Mouse (Mus musculus) hindbrain, embryonic 14.5 days (tissue): ENCODE measurements around the gene Pnmal2. TPM values are rescaled to one million over a fixed set of nuclear protein-coding genes. Genes with fewer than 3 reads are reported as not detected.
A peak's percentile ranks its signal among the peaks of the same experiment; 100 is the strongest.

Experiments used
- ATAC-seq: fragments of 200-750 bp; cut with Nextera tagmentation; 2 replicates; pipeline ENCODE4 v1.8.0; 2017; ENCODE audit warnings: moderate number of reproducible peaks, mild to moderate bottlenecking, moderate TSS enrichment, moderate library complexity; ENCODE audit not compliant: low FRiP score
- DNase-seq: peaks from one replicate; pipeline ENCODE4 v3.0.0-alpha.2; 2015; ENCODE audit warnings: low spot score
- H3K27ac ChIP-seq: fragments of 300-500 bp; sonication (generic); 2 replicates; pipeline ENCODE4 v1.5.1; 2014; ENCODE audit warnings: mild to moderate bottlenecking, moderate library complexity
- H3K27me3 ChIP-seq: fragments of 300-500 bp; sonication (generic); 2 replicates; pipeline ENCODE4 v1.6.1; 2014; ENCODE audit warnings: mild to moderate bottlenecking, low read length, mixed read lengths; ENCODE audit not compliant: control insufficient read depth, insufficient read depth
- H3K36me3 ChIP-seq: fragments of 300-500 bp; sonication (generic); replicated peaks from 2 replicates; pipeline ENCODE4 v1.6.1; 2014; ENCODE audit not compliant: control insufficient read depth, insufficient read depth
- H3K4me1 ChIP-seq: fragments of 300-500 bp; sonication (generic); replicated peaks from 2 replicates; pipeline ENCODE4 v1.6.1; 2014; ENCODE audit warnings: antibody characterized with exemption, low read length, mixed read lengths; ENCODE audit not compliant: control insufficient read depth, insufficient read depth
- H3K4me2 ChIP-seq: fragments of 300-500 bp; sonication (generic); replicated peaks from 2 replicates; pipeline ENCODE4 v1.6.1; 2014; ENCODE audit warnings: mild to moderate bottlenecking, moderate library complexity
- H3K4me3 ChIP-seq: fragments of 300-500 bp; sonication (generic); replicated peaks from 2 replicates; pipeline ENCODE4 v1.5.1; 2014; ENCODE audit warnings: mild to moderate bottlenecking, low read length
- H3K9ac ChIP-seq: fragments of 300-500 bp; sonication (generic); 2 replicates; pipeline ENCODE4 v1.6.1; 2014
- H3K9me3 ChIP-seq: fragments of 300-500 bp; sonication (generic); 2 replicates; pipeline ENCODE4 v1.6.1; 2016; ENCODE audit warnings: low read length; ENCODE audit not compliant: control insufficient read depth
- WGBS: fragments of 180-500 bp; shearing (Covaris S2); extraction: QIAGEN DNeasy Blood & Tissue Kit; methylation state at CpG from one replicate; pipeline ENCODE4 v1.1.7; 2014; 5-methylcytosine and 5-hydroxymethylcytosine counted together
- polyA plus RNA-seq: library from polyadenylated mRNA; unstranded; fragments of >200 nt; fragmentation: Nextera tagmentation; extraction: Ambion mirVana; gene quantifications from 2 replicates; pipeline ENCODE4 v1.2.1, GENCODE M21; 2014

Pnmal2 gene
- polyA plus RNA-seq, 1 experiment from 2014 or later: 96.4 TPM

DNA sequence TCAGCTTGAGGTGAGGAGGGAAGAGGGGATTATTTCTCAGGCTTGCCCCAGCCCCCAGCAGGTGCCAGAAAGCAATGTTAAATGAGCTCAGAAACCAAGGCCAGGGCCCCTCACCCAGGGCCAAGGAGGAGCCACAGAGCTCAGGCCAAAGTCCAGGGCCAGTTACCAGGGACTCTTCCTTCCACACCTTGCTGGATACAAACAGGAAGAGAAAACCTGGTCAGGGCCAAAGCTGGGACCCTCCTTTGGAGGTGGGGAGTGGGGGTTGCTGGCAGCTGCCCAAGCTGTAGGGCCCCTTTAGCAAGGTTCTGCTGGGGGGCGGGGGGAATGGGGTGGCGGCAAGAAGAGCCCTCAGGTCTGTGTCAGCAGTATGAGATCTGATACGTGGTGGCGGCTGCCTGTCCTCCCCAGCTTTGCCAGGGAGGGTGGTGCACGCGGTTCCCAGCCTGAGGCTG, 22.6 kb upstream of the Pnmal2 start:
- Histone ChIP-seq H3K27ac (peak overlapping the region; percentile 95), H3K4me1 (peaks cover 43% of the 10 kb centered on the region), H3K9ac (peak overlapping the region; percentile 99), H3K4me2 (peak overlapping the region; percentile 96), H3K9me3 (no peaks in the 10 kb centered on the region), H3K36me3 (peaks cover 28% of the 10 kb centered on the region), H3K4me3 (peak overlapping the region; percentile 91), H3K27me3 (no peaks in the 10 kb centered on the region)
- ATAC-seq (no peak), DNase-seq (no peak)
- 25% methylated on average over 6 of the region's 6 CpGs for WGBS

DNA sequence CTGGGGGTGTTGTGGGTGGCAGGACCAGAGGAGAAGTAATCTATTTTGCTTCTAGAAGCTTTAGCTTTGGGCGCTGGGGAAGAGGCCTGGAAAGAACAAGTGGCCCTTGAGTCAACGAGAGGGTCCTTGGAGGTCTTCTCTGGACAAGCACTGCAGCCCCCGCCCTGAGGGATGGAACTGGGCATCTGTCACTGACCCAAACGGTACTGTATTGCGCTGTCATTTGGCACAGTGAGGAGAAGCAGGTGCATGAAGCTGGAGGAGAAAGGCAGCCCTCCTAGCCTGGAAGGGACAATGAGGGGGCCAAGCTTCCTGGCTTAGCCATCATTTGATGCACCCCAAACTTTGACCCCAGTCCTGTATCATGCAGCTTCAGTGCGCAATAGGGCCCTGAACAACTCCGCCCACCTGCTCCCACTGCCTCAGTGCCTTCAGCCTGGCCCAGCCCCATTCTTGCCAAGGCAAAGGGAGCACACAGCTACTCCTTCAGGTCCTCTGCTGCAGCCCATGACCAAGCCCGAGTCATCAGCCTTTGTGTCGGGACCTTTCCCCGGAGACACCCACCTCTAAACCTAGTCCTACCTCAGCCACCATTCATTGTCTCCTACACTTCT, 22.0 kb upstream of the Pnmal2 start:
- peaks cover 43% of the 10 kb centered on the region for H3K4me1 ChIP-seq
- ATAC-seq (no peak), DNase-seq (no peak)
- 32% methylated on average over 10 of the region's 10 CpGs for WGBS
- H3K27me3 ChIP-seq: no peaks in the 10 kb centered on the region
- H3K9me3 ChIP-seq: no peaks in the 10 kb centered on the region
- H3K27ac ChIP-seq: peak overlapping the region; percentile 95
- peak overlapping the region; percentile 96 for H3K4me2 ChIP-seq
- peak overlapping the region; percentile 91 for H3K4me3 ChIP-seq
- H3K36me3 ChIP-seq: peaks cover 22% of the 10 kb centered on the region
- H3K9ac ChIP-seq: peak overlapping the region; percentile 99

DNA sequence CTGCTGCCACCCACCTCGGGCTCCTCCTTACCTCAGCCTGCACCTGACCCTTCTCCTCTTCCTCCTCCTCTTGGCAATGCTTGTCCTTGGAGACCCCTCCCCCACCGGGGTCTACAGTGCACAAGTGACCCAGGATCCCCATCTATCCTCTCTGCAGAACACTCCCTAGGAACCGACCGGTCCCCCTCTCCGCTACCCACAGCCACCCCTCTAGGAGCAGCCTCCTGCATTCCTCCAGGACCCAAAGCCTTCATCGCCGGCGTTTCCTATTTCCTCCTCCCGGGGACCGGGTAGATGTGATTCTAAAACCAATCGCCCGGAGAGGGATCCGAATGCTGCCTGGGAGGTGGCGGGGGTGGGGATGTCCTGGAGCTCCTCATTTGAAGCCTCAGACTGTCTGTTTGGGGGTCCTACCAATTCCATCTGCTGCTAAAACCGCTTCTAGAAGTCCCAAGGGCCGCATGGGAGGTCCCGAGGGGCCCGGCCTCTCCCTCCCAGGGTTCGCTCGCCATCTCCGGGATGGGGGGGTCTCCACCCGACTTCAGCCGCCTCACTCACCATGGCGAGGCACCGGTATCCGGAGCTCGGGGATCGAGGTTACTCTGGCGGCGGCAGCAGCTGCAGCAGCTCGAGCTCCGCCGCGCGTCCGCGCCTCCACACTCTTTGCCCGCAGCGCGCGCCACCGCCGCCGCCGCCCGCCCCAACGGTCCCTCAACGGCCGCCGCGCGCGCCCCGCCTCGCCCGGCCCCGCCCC, 21.0 kb upstream of the Pnmal2 start:
- ATAC-seq (peak; percentile 2; the same call in 1 of the 2 replicates), DNase-seq (no peak)
- no peaks in the 10 kb centered on the region for H3K27me3 ChIP-seq
- H3K9me3 ChIP-seq: no peaks in the 10 kb centered on the region
- peak overlapping the region; percentile 91 for H3K4me3 ChIP-seq
- peak overlapping the region; percentile 95 for H3K27ac ChIP-seq
- peaks cover 12% of the 10 kb centered on the region for H3K36me3 ChIP-seq
- peaks cover 42% of the 10 kb centered on the region for H3K4me1 ChIP-seq
- WGBS: under 1% methylated on average over 38 of the region's 57 CpGs
- peak overlapping the region; percentile 99 for H3K9ac ChIP-seq
- peak overlapping the region; percentile 96 for H3K4me2 ChIP-seq

DNA sequence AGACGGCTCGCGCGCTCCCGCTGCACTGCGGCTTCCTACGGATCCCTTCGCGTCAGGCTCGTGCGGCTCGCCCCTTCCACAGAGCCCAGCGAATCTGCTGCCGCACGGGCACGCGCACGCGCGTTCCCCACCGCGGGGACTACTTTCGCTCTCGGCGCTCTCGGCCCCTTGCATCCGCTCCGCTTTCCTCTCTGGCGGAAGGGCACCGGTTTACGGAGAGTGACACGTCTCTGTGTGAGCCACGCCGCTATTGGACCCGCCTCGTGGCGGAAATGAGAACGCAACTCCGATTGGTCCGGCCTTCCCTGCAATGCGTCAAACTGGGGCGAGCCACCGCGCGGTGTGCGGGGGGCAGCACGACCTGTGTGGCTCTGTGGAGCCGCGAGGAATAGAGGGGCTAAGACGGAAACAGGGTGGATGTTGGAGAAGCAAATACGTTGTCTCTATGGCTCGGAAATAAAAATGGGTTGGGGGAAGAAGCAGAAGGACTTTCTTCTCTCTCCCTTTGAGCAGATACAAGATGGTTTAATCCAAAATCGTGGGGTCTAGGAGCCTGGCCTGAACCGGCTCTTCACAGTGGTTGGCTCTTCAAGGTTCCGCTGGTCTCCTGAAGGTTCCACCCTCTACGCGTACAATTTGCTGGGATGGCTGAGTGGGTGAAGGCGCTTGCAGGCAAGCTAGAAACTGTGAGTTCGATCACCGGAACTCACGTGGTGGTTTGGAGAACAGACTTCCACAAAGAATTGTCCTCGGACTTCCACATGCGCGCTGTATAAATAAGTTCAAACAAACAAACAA, 20.2 kb upstream of the Pnmal2 start, which contains the start of gene Calm3:
TSS of gene Calm3 (minus strand) at position 78 of the 798 bp plus-strand sequence.
- H3K4me1 ChIP-seq: peaks cover 34% of the 10 kb centered on the region
- no peaks in the 10 kb centered on the region for H3K9me3 ChIP-seq
- 2% methylated on average over 58 of the region's 64 CpGs for WGBS
- no peaks in the 10 kb centered on the region for H3K27me3 ChIP-seq
- H3K4me2 ChIP-seq: peak within 1 kb of the TSS; percentile 96
- H3K9ac ChIP-seq: peak within 1 kb of the TSS; percentile 99
- H3K27ac ChIP-seq: peak within 1 kb of the TSS; percentile 95
- H3K4me3 ChIP-seq: peak within 1 kb of the TSS; percentile 91
- DNase-seq (peak; percentile 100), ATAC-seq (peak; percentile 92)
- H3K36me3 ChIP-seq: peaks cover 4% of the 10 kb centered on the region

DNA sequence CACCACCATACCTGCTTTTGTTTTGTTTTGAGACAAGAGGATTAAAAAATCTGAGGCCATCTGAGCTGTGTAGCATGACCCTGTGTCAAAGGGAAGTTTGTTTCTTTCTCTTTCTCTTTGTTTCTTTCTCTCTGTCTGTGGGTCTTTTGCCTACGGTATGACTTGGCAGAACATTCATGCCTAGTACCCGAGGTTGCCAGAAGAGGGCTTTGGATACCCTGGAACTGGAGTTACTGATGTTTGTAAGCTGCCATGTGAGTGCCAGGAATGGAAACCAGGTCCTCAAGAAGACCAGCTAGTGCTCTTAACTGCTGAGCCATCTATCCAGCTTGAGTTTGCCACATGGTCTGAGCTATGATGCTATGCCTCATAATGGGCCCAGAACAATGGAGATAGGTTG, 16.1 kb upstream of the Pnmal2 start:
- Histone ChIP-seq H3K4me2 (no peak overlapping the region), H3K9ac (no peak overlapping the region), H3K36me3 (no peaks in the 10 kb centered on the region), H3K27me3 (no peaks in the 10 kb centered on the region), H3K4me3 (no peak overlapping the region), H3K9me3 (no peaks in the 10 kb centered on the region), H3K4me1 (peaks cover 14% of the 10 kb centered on the region), H3K27ac (no peak overlapping the region)
- 37% methylated on average over 2 of the region's 2 CpGs for WGBS
- DNase-seq (no peak), ATAC-seq (no peak)

DNA sequence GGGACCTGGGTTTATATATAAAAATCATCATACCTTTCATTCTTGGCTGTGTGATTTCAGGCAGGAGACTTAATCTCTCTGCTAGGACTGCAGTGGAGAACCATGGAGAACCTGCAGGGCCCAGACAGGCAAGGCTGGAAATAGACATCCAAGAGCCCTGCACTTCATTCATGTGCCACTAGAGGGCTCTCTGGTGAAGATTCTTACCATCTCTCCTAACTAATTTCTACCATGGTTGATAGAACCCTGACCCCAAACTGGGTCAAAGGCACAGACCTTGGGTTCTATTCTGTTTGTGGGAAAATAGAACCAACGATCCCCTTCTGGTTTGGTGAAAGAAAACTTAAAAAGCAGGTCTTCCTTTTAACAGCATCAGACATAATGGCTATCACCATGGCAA, 13.6 kb upstream of the Pnmal2 start:
- no peak overlapping the region for H3K4me2 ChIP-seq
- ATAC-seq: no peak
- whole genome bisulfite sequencing: 9% methylated on average over 1 of the region's 1 CpGs
- no peaks in the 10 kb centered on the region for H3K36me3 ChIP-seq
- no peaks in the 10 kb centered on the region for H3K9me3 ChIP-seq
- DNase-seq: peak; percentile 88
- H3K27me3 ChIP-seq: no peaks in the 10 kb centered on the region
- peaks cover 24% of the 10 kb centered on the region for H3K4me1 ChIP-seq
- H3K4me3 ChIP-seq: no peak overlapping the region
- no peak overlapping the region for H3K9ac ChIP-seq
- H3K27ac ChIP-seq: no peak overlapping the region; the same call in 1 of the 2 replicates

DNA sequence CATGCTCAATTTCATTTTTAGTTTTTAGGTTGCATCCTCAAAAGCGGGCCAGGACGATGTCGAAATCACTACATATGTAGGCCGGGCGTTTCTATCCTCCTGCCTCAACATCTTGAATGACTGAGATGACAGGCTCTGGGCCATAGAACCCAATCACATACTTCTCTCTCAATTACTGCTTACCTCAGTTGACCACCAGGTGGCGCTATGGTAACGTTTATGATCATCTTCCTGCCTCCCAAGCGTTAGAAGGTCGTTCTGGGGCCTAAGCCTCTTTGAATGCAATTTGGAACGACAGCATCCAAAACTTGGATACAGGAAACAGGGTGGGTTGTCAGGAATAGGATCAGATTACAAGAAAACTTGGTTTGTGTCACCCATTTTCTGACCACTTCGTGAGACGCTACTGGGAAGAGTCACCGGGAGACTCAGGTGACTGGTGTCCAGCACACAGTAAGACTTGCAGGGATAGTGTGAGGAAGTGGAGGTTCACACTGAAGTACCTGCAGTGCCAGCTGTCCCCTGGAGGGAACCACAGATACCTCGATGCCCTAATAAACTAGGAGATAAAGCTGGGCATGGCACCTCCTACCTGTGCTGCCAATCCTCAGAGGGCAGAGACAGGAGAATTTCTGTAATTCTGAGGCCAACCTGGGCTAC, 12.4 kb upstream of the Pnmal2 start:
- Histone ChIP-seq H3K9ac (peak overlapping the region; percentile 26), H3K27me3 (no peaks in the 10 kb centered on the region), H3K36me3 (no peaks in the 10 kb centered on the region), H3K4me1 (peaks cover 24% of the 10 kb centered on the region), H3K9me3 (no peaks in the 10 kb centered on the region), H3K4me2 (no peak overlapping the region), H3K4me3 (no peak overlapping the region), H3K27ac (peak overlapping the region; percentile 79)
- peak; percentile 97 for DNase-seq
- peak; percentile 44; the same call in 1 of the 2 replicates for ATAC-seq
- WGBS: 18% methylated on average over 14 of the region's 14 CpGs

DNA sequence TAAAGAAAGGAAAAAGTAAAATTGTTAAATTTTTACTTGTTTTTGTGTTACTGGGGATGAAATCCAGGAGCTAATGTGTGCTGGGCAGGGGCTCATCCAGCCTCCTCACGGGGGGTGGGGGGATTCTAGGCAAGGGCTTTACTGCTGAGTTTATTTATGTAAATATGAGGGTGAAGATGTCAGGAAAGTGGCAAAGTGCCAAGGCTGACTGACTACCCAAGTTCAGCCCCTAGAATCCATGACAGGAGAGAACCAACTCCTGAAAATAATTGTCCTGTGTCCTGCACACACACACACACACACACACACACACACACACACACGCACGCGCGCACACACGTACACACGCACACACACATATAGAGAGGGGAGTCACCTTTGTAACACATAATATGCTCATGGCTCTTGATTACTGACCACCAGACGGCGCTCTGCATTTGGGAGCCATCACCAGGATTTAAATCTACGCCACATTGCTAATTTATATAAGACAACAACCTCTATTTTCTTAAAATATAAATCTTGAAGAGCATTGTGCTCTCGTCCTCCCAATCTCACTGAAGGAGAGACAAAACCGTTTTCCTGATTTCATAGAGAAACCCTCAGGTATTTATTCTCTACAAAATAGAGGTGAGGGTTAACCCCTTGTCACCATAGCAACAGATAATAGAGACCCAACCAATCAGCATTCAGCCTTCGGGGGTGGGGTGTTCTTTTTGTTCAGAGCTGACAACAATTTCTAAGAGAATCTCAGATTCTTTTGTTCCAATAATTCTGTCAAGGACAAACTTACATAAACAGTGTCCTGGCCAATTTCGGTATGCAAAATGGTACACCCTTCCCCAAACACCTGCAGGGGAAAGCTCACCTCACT, 11.5 kb upstream of the Pnmal2 start:
- ATAC-seq (peak; percentile 74), DNase-seq (peak; percentile 85)
- Histone ChIP-seq H3K4me3 (no peak overlapping the region), H3K9me3 (no peaks in the 10 kb centered on the region), H3K9ac (peak overlapping the region; percentile 26), H3K36me3 (no peaks in the 10 kb centered on the region), H3K4me1 (peaks cover 26% of the 10 kb centered on the region), H3K27ac (peak overlapping the region; percentile 79), H3K27me3 (no peaks in the 10 kb centered on the region), H3K4me2 (peak overlapping the region; percentile 17)
- 31% methylated on average over 14 of the region's 14 CpGs for WGBS
